In genomic region chr6:115485635-115486034, GRCm38 (mm10) we compare ENCODE assay signal across 21 mouse cellular contexts. TPM values are rescaled to one million over a fixed set of nuclear protein-coding genes. Genes with fewer than 3 reads are reported as not detected.
DNase-seq lines count a peak whose midpoint lies in the region; ATAC-seq and TF ChIP-seq lines count a peak whose summit lies in the region.
"Had no signal": no experiment of that assay in that cellular context is flagged by ENCODE, and none has a peak within 500 bp of the region (broad histone marks: within the 10 kb centered on the region; RNA-seq: fewer than 3 reads in every experiment).

No protein-coding gene starts in this region.

- intact Hi-C loops in left cerebral cortex, postnatal 10 days (cut with DNase I): no loop called here

- no peak for TF ChIP-seq POLR2A in limb, embryonic 14.5 days (IDR thresholded peaks at IDR 0.05; ENCODE audit: borderline replicate concordance, extremely low read depth, insufficient read depth, insufficient read length)

- no peaks in the 10 kb centered on the region for H3K36me3 ChIP-seq in limb, embryonic 14.5 days (ENCODE audit: control insufficient read depth, insufficient read depth, low read length)
- H3K36me3 ChIP-seq in limb, embryonic 10.5 days: no peaks in the 10 kb centered on the region
- H3K36me3 ChIP-seq in macrophage (ENCODE audit: inconsistent target): peaks cover 4% of the 10 kb centered on the region; the same call in 1 of the 2 replicates
- H3K36me3 ChIP-seq: embryonic facial prominence, embryonic 12.5 days; heart, embryonic 12.5 days; midbrain, embryonic 13.5 days had no signal

- WGBS in limb, embryonic 14.5 days: 56% methylated on average over 6 of the region's 6 CpGs
- WGBS in limb, embryonic 10.5 days: 52% methylated on average over 6 of the region's 6 CpGs
- 7% methylated on average over 6 of the region's 6 CpGs for WGBS in macrophage (ENCODE audit: missing documents)

- ATAC-seq in limb, embryonic 14.5 days (ENCODE audit: low FRiP score, low read depth): no peak
- ATAC-seq: activated CD4-positive, CD25-positive, alpha-beta regulatory T cell, adult 4 months; forebrain, postnatal 0 days; hindbrain, embryonic 16.5 days; intestine, postnatal 0 days; midbrain, embryonic 13.5 days; Patski had no signal

- no peaks in the 10 kb centered on the region for H3K79me2 ChIP-seq in macrophage (ENCODE audit: inconsistent target)

- no peak overlapping the region for H3K4me3 ChIP-seq in limb, embryonic 14.5 days (replicated peaks; ENCODE audit: low read length)
- H3K4me3 ChIP-seq in limb, embryonic 10.5 days: no peak overlapping the region
- H3K4me3 ChIP-seq in brown adipose tissue, adult 24 weeks (ENCODE audit: insufficient read depth, low read depth, low read length): no peak overlapping the region
- H3K4me3 ChIP-seq in macrophage (ENCODE audit: inconsistent target): no peak overlapping the region
- H3K4me3 ChIP-seq: embryonic facial prominence, embryonic 12.5 days; heart, embryonic 12.5 days; midbrain, embryonic 13.5 days; myocyte had no signal

- no peak overlapping the region for H3K9ac ChIP-seq in limb, embryonic 14.5 days (ENCODE audit: low read depth, low read length, severe bottlenecking)
- H3K9ac ChIP-seq: embryonic facial prominence, embryonic 12.5 days; forebrain, postnatal 0 days; heart, embryonic 12.5 days; midbrain, embryonic 13.5 days had no signal

- no peak overlapping the region for H3K4me2 ChIP-seq in limb, embryonic 14.5 days (replicated peaks; ENCODE audit: low read depth, low read length, severe bottlenecking)
- H3K4me2 ChIP-seq: embryonic facial prominence, embryonic 12.5 days; heart, embryonic 12.5 days; midbrain, embryonic 13.5 days had no signal

- H3K27me3 ChIP-seq in limb, embryonic 14.5 days (ENCODE audit: control insufficient read depth, insufficient read depth, low read length): no peaks in the 10 kb centered on the region
- no peaks in the 10 kb centered on the region for H3K27me3 ChIP-seq in limb, embryonic 10.5 days (ENCODE audit: low read depth, poor library complexity, severe bottlenecking)
- H3K27me3 ChIP-seq: Patski had no signal

- H3K27ac ChIP-seq in limb, embryonic 14.5 days (replicated peaks; ENCODE audit: low read depth, low read length): no peak overlapping the region
- H3K27ac ChIP-seq in limb, embryonic 10.5 days: no peak overlapping the region
- peak overlapping the region; percentile 30; the same call in 1 of the 2 replicates for H3K27ac ChIP-seq in brown adipose tissue, adult 24 weeks (replicated peaks; ENCODE audit: low read depth, low read length)
- peak overlapping the region; percentile 21 for H3K27ac ChIP-seq in macrophage
- H3K27ac ChIP-seq: embryonic facial prominence, embryonic 12.5 days; midbrain, embryonic 13.5 days had no signal

- no peaks in the 10 kb centered on the region for H3K9me3 ChIP-seq in limb, embryonic 14.5 days (ENCODE audit: control insufficient read depth, low read length)
- no peaks in the 10 kb centered on the region for H3K9me3 ChIP-seq in limb, embryonic 10.5 days (replicated peaks)
- H3K9me3 ChIP-seq: embryonic facial prominence, embryonic 12.5 days; heart, embryonic 12.5 days; midbrain, embryonic 13.5 days had no signal

- peak; percentile 32 for DNase-seq in adrenal gland, postnatal 14 days
- DNase-seq in adrenal gland, postnatal 4 days (ENCODE audit: low spot score in 2 of 2): no peak
- DNase-seq in limb, embryonic 14.5 days (ENCODE audit: low spot score): peak; percentile 41
- no peak for DNase-seq in limb, embryonic 10.5 days (ENCODE audit: low spot score)
- DNase-seq in left cerebral cortex, postnatal 10 days (ENCODE audit: extremely low spot score in 1 of 2, low spot score in 2 of 2): no peak
- no peak for DNase-seq in heart, adult 18-20 months
- DNase-seq: cerebellum, adult 11-12 months; cerebellum, postnatal 36 days; forebrain, postnatal 0 days; heart, postnatal 36 days; liver had no signal

- H3K4me1 ChIP-seq in limb, embryonic 14.5 days (ENCODE audit: control insufficient read depth, insufficient read depth, low read length): 0 out of 2 replicates have a peak, but pooled peaks cover under 1% of the 10 kb centered on the region
- H3K4me1 ChIP-seq in limb, embryonic 10.5 days: peaks cover 13% of the 10 kb centered on the region
- H3K4me1 ChIP-seq in brown adipose tissue, adult 24 weeks (ENCODE audit: control insufficient read depth, insufficient read depth, insufficient read length, low read length): peaks cover 12% of the 10 kb centered on the region

RNA-seq across cellular contexts. Expression of gene Tsen2, which starts 58.8 kb away (rescaled TPM):
- total RNA-seq in adrenal gland, postnatal 14 days (2021): 10.6 and 12.4 TPM in 2 replicates
- total RNA-seq in adrenal gland, postnatal 4 days (2021): 10 to 100 TPM; 18.4 to 20.7 TPM
- 13.3 and 16.3 TPM in 2 replicates for polyA plus RNA-seq in limb, embryonic 14.5 days (2012; rRNA removed)
- polyA plus RNA-seq in limb, embryonic 14.5 days (2014; fragmentation: Nextera tagmentation; extraction: Ambion mirVana): 26.1 and 27.8 TPM in 2 replicates
- polyA plus RNA-seq in limb, embryonic 10.5 days (2016; fragmentation: Nextera tagmentation; extraction: Ambion mirVana): 34.5 and 39.7 TPM in 2 replicates
- polyA plus RNA-seq in brown adipose tissue, adult 24 weeks (2012; ENCODE audit: insufficient read depth, insufficient read length, missing spikeins): 9.7 and 10.0 TPM in 2 replicates
- total RNA-seq in macrophage (2018; cell fraction: chromatin; rRNA removed): 10 to 100 TPM in 10 of 26 experiments, 1 to 10 TPM in 15, under 1 TPM in 1; 0.18 to 15.3 (median 7.6) TPM
- total RNA-seq in macrophage (2018; cell fraction: cytosol; rRNA removed): 1 to 10 TPM; 2.1 to 5.9 (median 4.0) TPM
- total RNA-seq in macrophage (2018; cell fraction: nucleus; rRNA removed): 10 to 100 TPM in 3 of 26 experiments, 1 to 10 TPM in 22, under 1 TPM in 1; 0.44 to 12.4 (median 3.7) TPM
- polyA plus RNA-seq in macrophage (2018): 5.4 to 9.0 TPM (median 7.2 TPM) in 3 replicates
- total RNA-seq in left cerebral cortex, postnatal 10 days (2021): 10 to 100 TPM; 27.7 to 28.1 TPM
- 1 to 10 TPM; 6.0 to 7.4 TPM for total RNA-seq in heart, adult 18-20 months (2021)

Comparison
In these comparisons a context has a peak if more than half of its experiments do, and no peak if none do; other contexts are left out.
1. DNase-seq: peak in adrenal gland, postnatal 14 days (single experiment) and limb, embryonic 14.5 days (single experiment); none in adrenal gland, postnatal 4 days (0 of 2), limb, embryonic 10.5 days (single experiment), left cerebral cortex, postnatal 10 days (0 of 2) and heart, adult 18-20 months (0 of 2).
2. H3K27ac ChIP-seq: peak in brown adipose tissue, adult 24 weeks (single experiment) and macrophage (single experiment); none in limb, embryonic 14.5 days (single experiment) and limb, embryonic 10.5 days (single experiment).